Mouse (Mus musculus) thymus, postnatal 25 days (tissue): ENCODE data around the gene Sf1.

Experiments
- DNase-seq: peaks from one replicate; pipeline ENCODE4 v3.0.0; 2022

Gene Sf1

GRCm38 (mm10) chr19:6423241-6423640 is 59.8 kb downstream of the Sf1 start:
- DNase-seq = no peak

- no peak for DNase-seq
These were observed 60.8 kb downstream of the Sf1 start for GRCm38 (mm10) chr19:6424137-6424881.

DNA sequence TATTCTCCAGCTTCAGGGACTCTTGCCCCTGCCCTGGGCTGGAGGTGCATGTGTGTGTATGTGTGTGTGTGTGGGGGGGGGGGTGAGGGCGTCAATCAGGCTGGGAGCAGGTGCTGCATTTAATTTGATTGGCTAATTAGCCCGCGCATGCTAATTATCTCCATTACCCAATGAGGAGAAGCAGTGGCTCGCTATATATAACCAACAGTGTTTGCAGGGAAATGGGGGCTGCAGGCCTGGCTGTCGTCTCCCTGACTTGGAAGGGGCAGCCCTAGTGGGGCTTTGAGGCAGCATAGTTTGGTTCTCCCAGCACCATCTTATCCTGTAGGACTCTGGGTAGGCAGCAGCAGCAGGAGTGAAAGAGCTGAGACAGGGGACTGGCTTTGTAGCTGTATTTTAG is 62.1 kb downstream of the Sf1 start:
- no peak for DNase-seq

DNA sequence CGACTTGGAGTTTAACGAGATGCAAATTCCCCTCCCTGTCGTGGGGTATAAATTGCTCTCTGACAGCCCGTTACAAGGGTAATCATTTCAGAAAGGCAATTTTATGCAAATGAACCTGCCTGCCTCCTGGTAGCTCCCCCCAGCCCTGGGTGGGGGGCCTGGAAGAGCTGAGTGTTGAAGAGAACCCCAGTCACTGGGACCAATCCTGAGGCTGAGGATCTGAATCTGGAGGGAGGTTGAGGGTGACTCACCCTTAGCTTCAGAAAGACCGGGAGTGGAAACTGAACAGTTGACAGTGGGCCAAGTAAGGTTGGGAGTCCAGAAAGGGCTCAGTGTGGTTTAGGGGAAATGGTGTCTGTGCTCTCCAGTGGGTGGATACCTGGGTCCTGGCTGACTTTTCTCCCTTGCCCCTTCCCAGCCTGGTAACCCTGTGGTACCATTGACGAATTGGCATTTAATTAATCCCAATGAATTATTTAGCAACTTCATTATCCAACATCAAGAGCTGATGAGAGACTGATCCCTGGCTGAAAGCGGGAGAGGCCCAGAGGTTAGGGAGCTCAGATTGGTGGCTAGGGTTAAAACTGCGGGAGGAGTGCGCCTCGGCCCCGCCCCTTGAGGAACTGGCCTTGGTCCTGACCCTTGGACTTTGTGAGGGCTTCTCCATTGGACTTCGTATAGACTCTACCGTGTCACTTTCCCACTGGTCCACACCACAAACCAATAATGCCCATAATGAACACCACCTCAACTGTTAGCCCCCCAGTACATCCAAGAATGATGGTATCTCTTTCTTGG is 63.4 kb downstream of the Sf1 start:
- DNase-seq = peak; percentile 33
